Mouse (Mus musculus): ENCODE measurements at regions not wholly inside any gene's neighbourhood (a gene's known extent, or its start where the extent isn't known, plus 50 kb on each side); places are given as distances from the start of the nearest gene placed in this dataset.

- no peak for DNase-seq
Observed at GRCm38 (mm10) chr7:136541876-136542655, 352.3 kb upstream of the Mgmt start.

- no peak for DNase-seq
Observed at GRCm38 (mm10) chr7:136542896-136543295, 351.5 kb upstream of the Mgmt start.

- no peak for DNase-seq
Observed at GRCm38 (mm10) chr7:136547837-136548236, 346.6 kb upstream of the Mgmt start.

GRCm38 (mm10) chr7:136556436-136556835, 338.0 kb upstream of the Mgmt start:
- no peak for DNase-seq

GRCm38 (mm10) chr7:136559536-136559935, 334.9 kb upstream of the Mgmt start:
- DNase-seq, result no peak

- no peak for DNase-seq
Observed at GRCm38 (mm10) chr7:136570911-136571310, 323.5 kb upstream of the Mgmt start.

- DNase-seq, result no peak
Observed at GRCm38 (mm10) chr7:136581896-136582295, 312.5 kb upstream of the Mgmt start.

GRCm38 (mm10) chr7:136584361-136584760, 310.1 kb upstream of the Mgmt start:
- no peak for DNase-seq

- DNase-seq, result no peak
Observed at GRCm38 (mm10) chr7:136588491-136588890, 305.9 kb upstream of the Mgmt start.

- DNase-seq, result no peak
Observed at GRCm38 (mm10) chr7:136590947-136591346, 303.5 kb upstream of the Mgmt start.

GRCm38 (mm10) chr7:136607278-136608120, 286.9 kb upstream of the Mgmt start:
- no peak for DNase-seq

GRCm38 (mm10) chr7:136613496-136613895, 280.9 kb upstream of the Mgmt start:
- DNase-seq, result peak; percentile 5 to 53

GRCm38 (mm10) chr7:136624496-136624895, 269.9 kb upstream of the Mgmt start:
- DNase-seq, result no peak

GRCm38 (mm10) chr7:136631089-136631488, 263.3 kb upstream of the Mgmt start:
- peak in 1 of 2 experiments; percentile 51 for DNase-seq

- DNase-seq, result no peak
Observed at GRCm38 (mm10) chr7:136640160-136640559, 254.3 kb upstream of the Mgmt start.

GRCm38 (mm10) chr7:136640771-136641170, 253.6 kb upstream of the Mgmt start:
- no peak for DNase-seq

- DNase-seq, result no peak
Observed at GRCm38 (mm10) chr7:136649796-136650195, 244.6 kb upstream of the Mgmt start.

GRCm38 (mm10) chr7:136659930-136660329, 234.5 kb upstream of the Mgmt start:
- no peak for DNase-seq

- no peak for DNase-seq
Observed at GRCm38 (mm10) chr7:136660401-136660800, 234.0 kb upstream of the Mgmt start.

GRCm38 (mm10) chr7:136664424-136665082, 229.9 kb upstream of the Mgmt start:
- DNase-seq, result no peak

GRCm38 (mm10) chr7:136665901-136666300, 228.5 kb upstream of the Mgmt start:
- no peak for DNase-seq

- DNase-seq, result no peak
Observed at GRCm38 (mm10) chr7:136666707-136667106, 227.7 kb upstream of the Mgmt start.

GRCm38 (mm10) chr7:136670675-136671074, 223.7 kb upstream of the Mgmt start:
- DNase-seq, result no peak

All from adrenal gland, postnatal 36 days (tissue).